Mouse (Mus musculus) midbrain, postnatal 0 days (tissue): ENCODE data around the gene Iqschfp. TPM values are rescaled to one million over a fixed set of nuclear protein-coding genes. Genes with fewer than 3 reads are reported as not detected.

Source experiments
- ATAC-seq: fragments of 200-750 bp; cut with Nextera tagmentation; 2 replicates; pipeline ENCODE4 v1.8.0; 2017; ENCODE audit warnings: moderate number of reproducible peaks, mild to moderate bottlenecking, moderate TSS enrichment, moderate library complexity; ENCODE audit not compliant: low FRiP score
- DNase-seq: peaks from one replicate; pipeline ENCODE4 v3.0.0-alpha.2; 2015; ENCODE audit warnings: low spot score
- H3K27ac ChIP-seq: fragments of 300-500 bp; sonication (generic); 2 replicates; pipeline ENCODE4 v1.5.1; 2014; ENCODE audit warnings: low read depth, mild to moderate bottlenecking, low read length, mixed read lengths
- H3K27me3 ChIP-seq: fragments of 300-500 bp; sonication (generic); 2 replicates; pipeline ENCODE4 v1.6.1; 2014; ENCODE audit warnings: low read length, control low read depth, mixed read lengths; ENCODE audit not compliant: insufficient read depth
- H3K36me3 ChIP-seq: fragments of 300-500 bp; sonication (generic); 2 replicates; pipeline ENCODE4 v1.6.1; 2014; ENCODE audit warnings: low read length, control low read depth, mixed read lengths; ENCODE audit not compliant: insufficient read depth
- H3K4me1 ChIP-seq: fragments of 300-500 bp; sonication (generic); 2 replicates; pipeline ENCODE4 v1.6.1; 2014; ENCODE audit warnings: mild to moderate bottlenecking, control low read depth, antibody characterized with exemption, low read length, mixed read lengths; ENCODE audit not compliant: insufficient read depth
- H3K4me2 ChIP-seq: fragments of 300-500 bp; sonication (generic); 2 replicates; pipeline ENCODE4 v1.6.1; 2014; ENCODE audit warnings: low read depth, mild to moderate bottlenecking, low read length, mixed read lengths; ENCODE audit not compliant: poor library complexity, severe bottlenecking
- H3K4me3 ChIP-seq: fragments of 300-500 bp; sonication (generic); 2 replicates; pipeline ENCODE4 v1.5.1; 2014; ENCODE audit warnings: low read depth, mild to moderate bottlenecking, low read length, moderate library complexity
- H3K9ac ChIP-seq: fragments of 300-500 bp; sonication (generic); replicated peaks from 2 replicates; pipeline ENCODE4 v1.6.1; 2014; ENCODE audit warnings: mild to moderate bottlenecking, low read length, moderate library complexity, mixed read lengths; ENCODE audit not compliant: poor library complexity, severe bottlenecking
- H3K9me3 ChIP-seq: fragments of 300-500 bp; sonication (generic); 2 replicates; pipeline ENCODE4 v1.6.1; 2016; ENCODE audit warnings: low read length, control low read depth
- CTCF ChIP-seq: IDR thresholded peaks from 2 replicates; pipeline ENCODE4 v1.5.1; 2016; ENCODE audit warnings: antibody characterized with exemption, mild to moderate bottlenecking
- WGBS: fragments of 180-500 bp; shearing (Covaris S2); extraction: QIAGEN DNeasy Blood & Tissue Kit; methylation state at CpG from one replicate; pipeline ENCODE4 v1.1.7; 2014; 5-methylcytosine and 5-hydroxymethylcytosine counted together
- polyA plus RNA-seq: library from polyadenylated mRNA; unstranded; fragments of >200 nt; fragmentation: Nextera tagmentation; extraction: Ambion mirVana; gene quantifications from 2 replicates; pipeline ENCODE4 v1.2.1, GENCODE M21; 2015
- total RNA-seq: library from RNA; depleted of rRNA; stranded (reverse); fragments of >200 nt; gene quantifications from 2 replicates; pipeline ENCODE4 v1.2.3, GENCODE M21; 2014

Iqschfp gene
- total and polyA plus RNA-seq, 2 experiments from 2014 or later = 4.5 to 5.7 TPM

GRCm38 (mm10) chr3:68514717-68515116 is 622.7 kb downstream of the Iqschfp start:
- no peaks in the 10 kb centered on the region for H3K27me3 ChIP-seq
- H3K27ac ChIP-seq = no peak overlapping the region
- no peaks in the 10 kb centered on the region for H3K4me1 ChIP-seq
- DNase-seq (no peak), ATAC-seq (no peak)
- TF ChIP-seq CTCF = no peak
- no peaks in the 10 kb centered on the region for H3K9me3 ChIP-seq
- WGBS = 86% methylated on average over 3 of the region's 3 CpGs
- H3K36me3 ChIP-seq = no peaks in the 10 kb centered on the region
- H3K4me3 ChIP-seq = no peak overlapping the region
- no peak overlapping the region for H3K9ac ChIP-seq
- no peak overlapping the region for H3K4me2 ChIP-seq

GRCm38 (mm10) chr3:68516393-68517081 is 624.5 kb downstream of the Iqschfp start:
- DNase-seq (peak; percentile 28), ATAC-seq (no peak)
- Histone ChIP-seq H3K4me2 (no peak overlapping the region), H3K4me3 (no peak overlapping the region), H3K4me1 (no peaks in the 10 kb centered on the region), H3K27me3 (no peaks in the 10 kb centered on the region), H3K27ac (no peak overlapping the region), H3K36me3 (no peaks in the 10 kb centered on the region), H3K9ac (no peak overlapping the region), H3K9me3 (no peaks in the 10 kb centered on the region)
- TF ChIP-seq CTCF = no peak
- WGBS = 80% methylated on average over 12 of the region's 12 CpGs

- no peak overlapping the region for H3K4me3 ChIP-seq
- H3K4me2 ChIP-seq = no peak overlapping the region
- no peak for DNase-seq
- no peak for TF ChIP-seq CTCF
- H3K36me3 ChIP-seq = no peaks in the 10 kb centered on the region
- H3K27ac ChIP-seq = no peak overlapping the region
- H3K9ac ChIP-seq = no peak overlapping the region
- no peaks in the 10 kb centered on the region for H3K27me3 ChIP-seq
- no peaks in the 10 kb centered on the region for H3K4me1 ChIP-seq
- 60% methylated on average over 7 of the region's 7 CpGs for WGBS
- H3K9me3 ChIP-seq = no peaks in the 10 kb centered on the region
- ATAC-seq = no peak
These were observed 625.2 kb downstream of the Iqschfp start for GRCm38 (mm10) chr3:68517236-68517635.

GRCm38 (mm10) chr3:68518041-68518440 is 626.0 kb downstream of the Iqschfp start:
- no peak for TF ChIP-seq CTCF
- ATAC-seq = no peak
- 92% methylated on average over 8 of the region's 8 CpGs for WGBS

GRCm38 (mm10) chr3:68518586-68518985 is 626.6 kb downstream of the Iqschfp start:
- Histone ChIP-seq H3K27ac (no peak overlapping the region), H3K4me1 (no peaks in the 10 kb centered on the region), H3K4me2 (no peak overlapping the region), H3K4me3 (no peak overlapping the region), H3K9me3 (no peaks in the 10 kb centered on the region), H3K36me3 (no peaks in the 10 kb centered on the region), H3K27me3 (no peaks in the 10 kb centered on the region), H3K9ac (no peak overlapping the region)
- no peak for TF ChIP-seq CTCF
- WGBS = 92% methylated on average over 5 of the region's 5 CpGs
- no peak for ATAC-seq
- DNase-seq = no peak

More at GRCm38 (mm10) chr3:68518041-68518440, 626.0 kb downstream of the Iqschfp start:
- no peak for DNase-seq
- Histone ChIP-seq H3K27ac (no peak overlapping the region), H3K4me1 (no peaks in the 10 kb centered on the region), H3K4me3 (no peak overlapping the region), H3K4me2 (no peak overlapping the region), H3K36me3 (no peaks in the 10 kb centered on the region), H3K9me3 (no peaks in the 10 kb centered on the region), H3K9ac (no peak overlapping the region), H3K27me3 (no peaks in the 10 kb centered on the region)

- Histone ChIP-seq H3K4me2 (no peak overlapping the region), H3K27ac (no peak overlapping the region), H3K27me3 (no peaks in the 10 kb centered on the region), H3K9ac (no peak overlapping the region), H3K9me3 (no peaks in the 10 kb centered on the region), H3K4me3 (no peak overlapping the region), H3K4me1 (no peaks in the 10 kb centered on the region), H3K36me3 (no peaks in the 10 kb centered on the region)
- ATAC-seq = no peak
- DNase-seq = no peak
- 92% methylated on average over 10 of the region's 10 CpGs for WGBS
- TF ChIP-seq CTCF = no peak
These were observed 633.4 kb downstream of the Iqschfp start for GRCm38 (mm10) chr3:68525361-68525878.
